Mouse (Mus musculus) layer of hippocampus, postnatal 25 days (tissue): ENCODE data around the gene Fam209. TPM values are rescaled to one million over a fixed set of nuclear protein-coding genes. Genes with fewer than 3 reads are reported as not detected.

Source experiments
- total RNA-seq, 2 experiments: library from RNA; stranded (reverse); gene quantifications; 2 replicates each; pipeline ENCODE4 v1.2.3; 2021

Fam209 gene
- total RNA-seq, 2 experiments from 2014 or later: not detected

Other genes starting within 250 kb of the Fam209 start
- gene Mc3r, start 224.0 kb upstream of the Fam209 start, total RNA-seq: under 1 TPM; 0.12 to 0.23 TPM
- gene Fam210b, start 127.0 kb upstream of the Fam209 start, total RNA-seq: 10 to 100 TPM; 25.9 to 27.7 TPM
- gene Aurka, start 102.0 kb upstream of the Fam209 start, total RNA-seq: 1 to 10 TPM; 1.9 to 2.2 TPM
- 10 to 100 TPM; 22.8 to 25.9 TPM for gene Cstf1, start 101.8 kb upstream of the Fam209 start, total RNA-seq
- gene Cass4, start 78.7 kb upstream of the Fam209 start, total RNA-seq: under 1 TPM; 0.26 to 0.49 TPM
- gene Rtf2, start 32.0 kb upstream of the Fam209 start, total RNA-seq: 10 to 100 TPM; 68.3 to 72.9 TPM
- not detected for gene Gcnt7, start 13.9 kb upstream of the Fam209 start, total RNA-seq
- under 1 TPM; 0.49 to 0.57 TPM for gene Tfap2c, start 77.1 kb downstream of the Fam209 start, total RNA-seq